In genomic region chr5:64884865-64885439, GRCm38 (mm10) we compare ENCODE assay signal across 1 mouse cellular context.
TF ChIP-seq lines count a peak whose summit lies in the region.

No protein-coding gene starts in this region.

TF ChIP-seq in MEL, 35 proteins besides CTCF, POLR2A, EP300 and RAD21 (continued from another document):
- TF ChIP-seq UBTF (IDR thresholded peaks at IDR 0.05; ENCODE audit: borderline replicate concordance, insufficient read depth, low read depth, low read length), result no peak
- 0 out of 2 replicates have a peak, but pooled peaks have one; percentile 18 for TF ChIP-seq ETS1 (IDR thresholded peaks at IDR 0.05; ENCODE audit: low read depth, low read length)
- TF ChIP-seq USF2 (IDR thresholded peaks at IDR 0.05; ENCODE audit: borderline replicate concordance in 1 of 2, insufficient read depth in 1 of 2, low read depth in 1 of 2, low read length in 2 of 2), result no peak
- TF ChIP-seq TAL1 (IDR thresholded peaks at IDR 0.05; ENCODE audit: low read length), result no peak
- peak; percentile 25; the same call in 1 of the 2 replicates for TF ChIP-seq SMC3 (IDR thresholded peaks at IDR 0.05; ENCODE audit: low read depth, low read length)
